Mouse (Mus musculus): ENCODE measurements around the gene Nr2e3.
A peak's percentile ranks its signal among the peaks of the same experiment; 100 is the strongest.
"Not testable (repeated sequence)": the region's sequence is repeated elsewhere in the genome, so short reads cannot be mapped to it uniquely, and the experiment has no call there.

Nr2e3 gene

GRCm38 (mm10) chr9:59951001-59951750 lies 9.3 kb downstream of the Nr2e3 start:
- DNase-seq (ENCODE audit: low spot score in 2 of 2): no peak

DNA sequence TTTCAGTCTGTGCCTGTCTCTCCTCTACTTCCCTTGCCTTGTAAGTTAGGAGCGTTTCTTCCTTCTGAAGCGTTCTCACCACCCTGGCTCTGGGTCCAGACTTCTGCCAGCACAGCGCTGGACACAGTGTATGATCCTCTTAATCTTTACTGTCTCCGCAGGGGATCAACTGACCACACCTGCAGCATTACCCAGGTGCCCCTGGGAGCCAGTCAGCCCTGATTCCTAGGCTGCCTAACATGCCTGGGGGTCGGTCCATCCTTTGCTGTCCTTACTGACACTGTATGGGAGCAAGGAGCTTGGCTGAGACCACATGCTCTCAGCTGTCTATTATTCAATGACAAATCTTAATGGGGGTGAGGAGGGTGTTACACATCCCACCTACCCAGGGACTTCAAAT lies 10.5 kb downstream of the Nr2e3 start:
- DNase-seq (ENCODE audit: low spot score in 2 of 2): peak in 1 of 2 experiments; percentile 6

GRCm38 (mm10) chr9:59949511-59949910 lies 10.9 kb downstream of the Nr2e3 start:
- DNase-seq (ENCODE audit: low spot score in 2 of 2): peak in 1 of 2 experiments; percentile 5

GRCm38 (mm10) chr9:59948691-59949250 lies 11.7 kb downstream of the Nr2e3 start:
- peak in 1 of 2 experiments; percentile 17 for DNase-seq (ENCODE audit: low spot score in 2 of 2)

GRCm38 (mm10) chr9:59948226-59948625 lies 12.2 kb downstream of the Nr2e3 start:
- DNase-seq (ENCODE audit: low spot score in 2 of 2): peak in 1 of 2 experiments; percentile 15

DNA sequence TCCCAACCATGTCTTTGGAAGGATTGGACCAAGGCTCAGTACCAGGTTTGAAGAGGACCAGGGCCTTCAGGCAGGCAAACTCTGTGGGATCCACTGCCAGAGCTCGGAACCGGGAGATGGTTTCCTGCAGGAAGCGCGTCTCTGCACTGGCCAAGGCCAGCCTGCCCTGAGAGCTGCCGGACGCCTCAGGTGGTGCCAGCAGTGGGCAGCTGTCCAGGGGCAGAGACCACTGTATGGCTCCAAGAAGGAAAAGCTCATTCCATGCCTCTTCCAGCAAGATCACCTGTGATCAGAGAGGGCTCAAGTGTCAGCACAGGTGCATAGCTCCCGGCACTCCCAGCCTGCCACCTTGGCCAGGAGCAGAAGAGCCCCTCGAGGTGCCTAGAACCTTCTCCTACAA lies 13.2 kb downstream of the Nr2e3 start:
- peak in 1 of 2 experiments; percentile 12 for DNase-seq (ENCODE audit: low spot score in 2 of 2)

GRCm38 (mm10) chr9:59945241-59945640 lies 15.2 kb downstream of the Nr2e3 start:
- peak in 1 of 2 experiments; percentile 13 for DNase-seq (ENCODE audit: low spot score in 2 of 2)

GRCm38 (mm10) chr9:59943826-59944225 lies 16.6 kb downstream of the Nr2e3 start:
- DNase-seq (ENCODE audit: low spot score in 2 of 2): no peak

- DNase-seq (ENCODE audit: low spot score in 2 of 2): no peak
These were observed 17.9 kb downstream of the Nr2e3 start for GRCm38 (mm10) chr9:59942501-59943085.

DNA sequence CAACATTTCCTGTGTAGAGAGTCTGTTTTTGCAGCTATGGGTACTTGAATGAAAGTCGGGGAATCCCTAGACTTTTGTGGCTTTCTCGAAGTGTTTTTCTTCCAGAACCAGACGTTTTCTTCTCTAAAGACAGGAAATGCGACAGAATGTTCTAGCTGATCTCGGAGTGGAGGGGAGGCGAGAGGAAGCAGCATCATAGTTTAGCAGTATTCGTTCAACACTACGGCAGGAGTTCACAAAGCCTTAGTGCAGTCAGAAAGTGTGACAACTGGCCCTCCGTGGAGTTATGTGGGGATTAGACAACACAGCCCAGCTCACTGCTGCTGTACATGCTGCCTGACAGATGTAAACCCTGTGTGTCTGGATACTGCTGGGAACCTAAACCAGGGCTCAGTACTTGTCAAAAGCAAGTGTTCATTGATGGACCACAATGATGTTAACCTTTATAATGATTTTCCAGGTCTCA lies 18.5 kb downstream of the Nr2e3 start:
- DNase-seq (ENCODE audit: low spot score in 2 of 2): no peak

DNA sequence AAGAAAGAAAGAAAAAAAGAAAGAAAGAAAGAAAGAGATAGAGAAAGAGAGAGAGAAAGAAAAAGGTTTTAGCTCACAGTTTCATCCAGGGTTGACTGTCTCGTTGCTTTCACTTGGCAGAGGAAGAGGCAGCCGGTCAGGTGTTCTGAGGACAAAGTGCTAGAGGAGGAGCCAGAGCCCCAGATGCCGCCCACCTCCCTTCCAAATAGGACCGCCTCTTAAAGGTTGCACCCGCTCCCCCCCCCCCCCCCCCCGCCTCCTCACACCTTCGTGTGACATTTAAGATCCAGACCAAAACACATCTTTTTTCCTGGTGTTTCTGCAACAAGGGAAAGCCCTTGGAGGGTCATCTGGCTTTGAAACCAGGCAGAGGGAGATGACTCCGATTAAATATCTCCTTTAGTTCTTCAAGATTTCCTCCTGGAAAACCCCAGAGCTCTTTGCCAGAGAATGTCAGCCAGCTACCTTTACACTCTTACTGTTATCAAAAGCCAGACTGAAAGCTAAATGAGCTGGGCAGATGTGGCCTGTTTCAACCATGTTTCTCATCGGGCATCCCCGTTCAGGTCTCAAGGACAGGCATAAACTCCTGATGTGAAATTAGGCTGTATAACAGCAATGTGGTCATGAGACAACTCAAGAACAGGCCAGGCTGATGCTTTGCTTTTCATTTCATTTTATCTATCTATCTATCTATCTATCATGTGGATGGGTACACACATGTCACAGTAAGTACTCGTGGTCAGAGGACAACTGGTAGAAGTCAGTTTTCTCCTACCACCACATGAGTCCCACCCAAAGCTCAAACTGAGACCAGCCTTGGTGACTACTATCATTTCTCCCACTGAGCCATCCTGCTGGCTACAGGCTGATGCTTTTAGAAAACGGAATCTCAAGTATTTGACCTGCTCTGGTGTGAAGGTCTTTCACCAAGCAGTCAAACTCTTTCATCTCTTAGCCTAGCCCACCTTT lies 19.3 kb downstream of the Nr2e3 start:
- DNase-seq (ENCODE audit: low spot score in 2 of 2): no peak

GRCm38 (mm10) chr9:59939691-59940090 lies 20.8 kb downstream of the Nr2e3 start:
- DNase-seq (ENCODE audit: low spot score in 2 of 2): no peak

- DNase-seq (ENCODE audit: low spot score in 2 of 2): no peak
These were observed 21.9 kb downstream of the Nr2e3 start for GRCm38 (mm10) chr9:59938529-59938928.

- not testable (repeated sequence) for DNase-seq (ENCODE audit: low spot score in 2 of 2)
These were observed 24.6 kb downstream of the Nr2e3 start for GRCm38 (mm10) chr9:59935866-59936265.

GRCm38 (mm10) chr9:59930248-59930647 lies 30.2 kb downstream of the Nr2e3 start:
- no peak for DNase-seq (ENCODE audit: low spot score in 2 of 2)

- DNase-seq (ENCODE audit: low spot score in 2 of 2): no peak
These were observed 45.7 kb downstream of the Nr2e3 start for GRCm38 (mm10) chr9:59914761-59915160.

- no peak for DNase-seq (ENCODE audit: low spot score in 2 of 2)
These were observed 57.1 kb downstream of the Nr2e3 start for GRCm38 (mm10) chr9:59903382-59903781.

All from cerebellum, postnatal 4 days (tissue).